Mouse (Mus musculus) spleen, adult 2 months (tissue): ENCODE results near the gene Zfp810.

ENCODE experiments used
- CTCF ChIP-seq: fragments of 200-500 bp; IDR thresholded peaks from 2 replicates; pipeline ENCODE4 v1.5.1; 2011; ENCODE audit warnings: mild to moderate bottlenecking, inconsistent platforms; ENCODE audit not compliant: insufficient read depth, insufficient read length, insufficient replicate concordance; ENCODE audit errors: extremely low read depth
- POLR2A ChIP-seq: fragments of 200-500 bp; IDR thresholded peaks from 2 replicates; pipeline ENCODE4 v1.6.1; 2011; ENCODE audit warnings: low read depth, low read length, inconsistent platforms

GRCm38 (mm10) chr9:22340331-22340730 lies 32.9 kb upstream of the Zfp810 start:
- no peak for TF ChIP-seq POLR2A
- TF ChIP-seq CTCF = no peak
